Mouse (Mus musculus): Measurements from ENCODE around the gene Ky.

GRCm38 (mm10) chr9:102479022-102479421 lies 26.5 kb upstream of the Ky start:
- TF ChIP-seq POLR2A (IDR thresholded peaks at IDR 0.05; ENCODE audit: low read depth, low read length) (no peak), CTCF (IDR thresholded peaks at IDR 0.05; ENCODE audit: extremely low read depth, insufficient read depth, insufficient read length, insufficient replicate concordance) (peak; percentile 53; the same call in 1 of the 2 replicates)

All from spleen, adult 2 months (tissue).